Mouse (Mus musculus): ENCODE results near the gene Limch1.
A peak's percentile ranks its signal among the peaks of the same experiment; 100 is the strongest.

Gene Limch1

DNA sequence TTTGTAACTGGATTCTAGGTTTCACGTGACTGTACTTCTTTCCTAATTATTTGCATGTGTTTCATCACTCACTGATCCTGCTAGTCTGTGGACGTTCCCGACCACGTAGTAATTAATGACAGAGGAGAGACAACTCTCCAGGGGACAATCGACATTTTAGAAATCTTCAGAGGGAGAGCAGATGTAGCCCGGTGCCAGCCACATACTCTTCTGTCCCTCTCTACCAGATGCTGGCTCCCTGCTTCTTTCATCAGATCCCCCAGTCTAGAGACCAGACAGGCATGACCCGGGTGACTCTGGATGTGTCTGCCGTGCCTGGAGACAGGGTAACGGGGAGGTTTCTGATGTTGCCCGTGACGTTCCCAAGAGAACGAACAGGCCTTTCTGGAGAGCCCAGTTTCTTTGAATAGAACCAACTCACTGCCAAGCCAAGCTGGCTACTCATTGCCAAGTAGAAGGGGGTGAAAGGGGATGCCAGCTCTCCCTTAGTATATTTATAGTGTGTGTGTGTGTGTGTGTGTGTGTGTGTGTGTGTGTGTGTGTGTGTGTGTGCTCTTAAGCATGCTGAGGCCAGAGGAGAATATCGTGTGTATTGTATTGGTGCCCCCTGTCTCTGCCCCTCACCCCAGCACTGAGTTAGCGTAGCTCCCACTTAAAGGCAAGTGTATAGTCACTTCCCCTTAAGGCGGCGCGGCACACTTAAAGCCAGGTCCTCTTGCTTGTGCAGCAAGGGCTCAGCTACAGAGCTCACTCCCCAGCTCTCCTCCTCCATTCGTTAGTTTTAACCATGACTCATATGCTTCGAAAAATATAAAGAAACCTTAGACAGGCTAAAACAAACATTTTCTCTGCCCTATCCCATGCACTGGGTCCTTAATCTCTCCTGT lies 233.9 kb downstream of the Limch1 start:
- DNase-seq (ENCODE audit: low spot score), result peak; percentile 69

- peak; percentile 18 for DNase-seq (ENCODE audit: low spot score)
Measured at GRCm38 (mm10) chr5:66980862-66981261, 235.2 kb downstream of the Limch1 start.

- DNase-seq (ENCODE audit: low spot score), result no peak
Measured at GRCm38 (mm10) chr5:66983104-66983503, 237.5 kb downstream of the Limch1 start.

DNA sequence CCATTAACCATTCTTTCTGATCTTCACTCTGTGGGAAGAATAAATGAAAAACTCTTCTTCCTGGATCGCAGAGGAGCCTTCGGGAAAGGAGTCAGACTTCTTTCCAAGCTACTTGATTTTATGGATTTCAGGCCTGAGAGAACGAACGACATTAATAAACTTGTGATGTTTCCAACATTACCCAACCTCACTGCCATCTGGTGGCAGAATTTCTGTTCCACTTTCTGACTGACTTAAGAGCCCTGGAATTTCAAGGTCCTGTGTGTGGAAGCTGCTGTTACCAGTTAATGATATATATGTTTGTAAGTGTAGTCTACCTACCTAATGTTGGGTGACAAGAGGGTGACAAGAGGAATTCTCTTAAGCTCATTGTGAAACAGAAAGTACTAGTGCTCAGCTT lies 243.3 kb downstream of the Limch1 start:
- no peak for DNase-seq (ENCODE audit: low spot score)

DNA sequence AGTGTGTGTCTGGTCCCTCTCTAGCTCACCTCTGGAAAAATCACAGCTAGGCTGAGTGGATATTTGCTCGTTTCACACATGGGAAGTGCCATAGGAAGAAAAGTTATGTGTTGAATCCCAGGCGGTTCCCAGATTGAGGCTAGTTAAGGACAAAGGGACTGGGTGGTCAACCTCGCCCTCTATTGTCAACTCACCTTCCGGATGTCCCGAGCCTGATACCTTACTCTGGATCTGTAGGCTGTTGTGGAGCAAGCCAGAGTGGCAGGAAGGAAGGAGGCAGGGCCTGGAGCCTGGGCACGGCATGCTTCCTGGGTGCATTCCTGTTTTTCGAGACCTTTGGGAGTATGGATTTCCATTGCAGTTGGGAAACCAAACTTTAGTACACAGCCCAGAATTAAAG lies 243.9 kb downstream of the Limch1 start:
- DNase-seq (ENCODE audit: low spot score), result no peak

DNA sequence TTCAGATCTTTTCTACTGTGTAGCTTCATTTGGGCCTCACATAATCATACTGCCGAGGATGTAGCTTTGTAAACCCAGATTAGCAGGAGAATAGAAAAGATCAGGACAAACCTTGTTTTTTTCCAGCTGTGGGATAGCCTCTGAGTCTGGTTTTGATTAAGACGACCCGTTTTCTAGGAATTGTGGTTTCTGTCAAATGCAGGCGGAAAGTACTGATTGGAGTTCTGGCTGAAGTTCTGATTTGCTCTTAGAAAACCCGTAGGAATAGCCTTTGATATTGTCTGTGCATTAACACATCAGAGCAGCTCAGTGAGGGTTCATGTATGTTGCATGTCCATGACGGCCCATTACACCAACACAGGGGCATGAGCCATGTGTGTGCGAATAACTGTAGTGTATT lies 246.8 kb downstream of the Limch1 start:
- DNase-seq (ENCODE audit: low spot score), result peak; percentile 10

GRCm38 (mm10) chr5:66993076-66993475 lies 247.4 kb downstream of the Limch1 start:
- peak; percentile 61 for DNase-seq (ENCODE audit: low spot score)

DNA sequence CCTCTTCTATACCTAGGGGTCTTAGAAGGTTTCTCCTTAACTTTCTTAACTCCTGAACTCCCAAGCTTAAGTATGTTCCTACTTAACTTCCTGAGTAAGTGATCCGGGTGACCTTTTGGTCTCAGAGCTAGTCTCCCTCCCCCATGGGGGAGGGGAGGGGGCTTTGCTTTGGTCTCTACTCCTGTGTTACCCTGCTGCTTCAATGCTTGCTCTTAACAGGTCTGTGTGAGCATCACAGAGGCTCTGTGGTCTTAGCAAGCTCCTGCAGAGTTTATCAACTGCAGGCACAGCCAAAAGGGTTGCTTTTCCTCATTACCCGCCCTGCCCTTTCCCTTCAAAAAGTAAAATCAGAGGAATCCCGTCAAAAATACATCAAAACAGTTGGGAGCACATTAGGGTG lies 250.5 kb downstream of the Limch1 start:
- no peak for DNase-seq (ENCODE audit: low spot score)

DNA sequence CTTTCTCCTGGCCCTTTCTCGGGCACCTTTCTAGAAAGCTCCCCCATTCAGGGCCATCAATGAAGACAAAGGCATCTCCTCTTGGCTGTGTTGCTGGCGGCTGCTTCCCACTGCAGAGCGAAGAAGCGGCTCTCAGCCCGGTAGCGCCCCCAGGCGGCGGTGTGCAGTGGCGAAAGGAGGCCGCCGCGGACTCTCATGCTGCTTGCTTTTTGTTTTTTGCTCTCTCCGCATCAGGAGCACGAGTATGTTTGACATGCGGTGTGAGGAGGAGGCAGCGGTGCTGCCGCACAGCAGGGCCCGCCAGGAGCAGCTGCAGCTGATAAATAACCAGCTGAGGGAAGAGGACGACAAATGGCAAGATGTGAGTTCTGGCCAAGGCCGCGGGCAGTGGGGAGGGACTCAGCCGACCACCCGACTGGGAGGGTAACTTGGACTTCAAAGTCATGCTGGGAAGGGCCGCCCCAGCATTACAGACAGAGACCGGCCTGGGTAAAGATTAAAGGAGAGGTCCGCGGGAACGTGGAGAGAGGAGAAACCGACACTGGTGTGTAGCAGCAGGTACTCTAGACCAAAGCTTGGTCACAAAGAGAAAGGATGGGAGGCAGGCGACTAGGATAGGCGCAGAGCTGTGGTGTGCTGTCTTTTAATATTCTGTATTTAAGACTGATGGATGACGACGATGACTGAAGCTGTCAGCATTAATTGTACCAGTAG lies 251.4 kb downstream of the Limch1 start:
- no peak for DNase-seq (ENCODE audit: low spot score)

DNA sequence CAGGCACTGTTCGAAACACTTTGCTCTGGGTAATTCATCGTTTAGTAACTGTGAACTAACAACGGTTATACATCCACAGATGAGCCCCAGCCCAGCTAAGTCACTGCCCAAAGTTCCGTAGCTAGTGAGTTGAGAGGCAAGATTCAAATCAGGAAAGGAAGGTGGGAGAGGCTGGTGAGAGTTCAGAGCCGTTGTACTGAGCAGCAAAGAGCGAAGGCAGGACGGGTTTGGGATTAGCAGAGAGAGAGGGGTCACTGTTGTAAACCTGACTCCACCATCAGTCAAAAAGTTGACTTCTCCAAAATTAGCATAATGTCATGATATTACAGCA lies 251.9 kb downstream of the Limch1 start:
- DNase-seq (ENCODE audit: low spot score), result no peak

DNA sequence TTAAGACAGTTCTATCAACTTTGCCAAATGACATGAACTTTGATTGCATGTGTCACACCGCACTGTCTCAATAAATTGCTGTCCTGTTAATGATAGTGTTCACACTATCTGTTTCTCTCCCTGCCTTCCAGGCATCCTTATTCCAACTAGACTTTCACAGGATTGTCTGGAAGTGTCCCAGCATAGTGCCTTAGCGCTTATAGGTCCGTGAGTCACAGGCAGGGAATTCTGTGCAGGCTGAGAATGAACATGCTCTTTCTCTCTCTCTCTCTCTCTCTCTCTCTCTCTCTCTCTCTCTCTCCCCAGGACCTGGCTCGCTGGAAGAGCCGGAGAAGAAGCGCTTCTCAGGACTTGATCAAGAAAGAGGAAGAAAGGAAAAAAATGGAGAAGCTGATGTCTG lies 252.7 kb downstream of the Limch1 start:
- no peak for DNase-seq (ENCODE audit: low spot score)

DNA sequence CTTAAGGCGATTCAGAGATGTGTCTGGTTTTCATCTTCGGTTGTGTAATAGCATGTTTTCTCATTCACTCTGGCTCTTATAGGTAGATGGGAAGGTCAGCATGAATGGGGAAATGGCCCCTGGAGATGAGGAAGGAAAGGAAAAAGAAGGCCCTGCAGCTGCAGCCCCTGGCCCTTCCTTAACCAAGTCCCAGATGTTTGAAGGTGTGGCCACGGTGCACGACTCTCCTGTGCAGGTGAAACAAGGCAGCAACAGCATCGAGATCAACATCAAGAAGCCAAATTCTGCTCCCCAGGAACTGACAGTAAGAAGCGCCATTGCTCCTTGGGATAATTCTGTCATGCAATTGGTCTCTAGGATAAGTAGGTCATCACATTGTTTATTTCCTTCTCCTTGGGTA lies 256.7 kb downstream of the Limch1 start:
- DNase-seq (ENCODE audit: low spot score), result no peak

DNA sequence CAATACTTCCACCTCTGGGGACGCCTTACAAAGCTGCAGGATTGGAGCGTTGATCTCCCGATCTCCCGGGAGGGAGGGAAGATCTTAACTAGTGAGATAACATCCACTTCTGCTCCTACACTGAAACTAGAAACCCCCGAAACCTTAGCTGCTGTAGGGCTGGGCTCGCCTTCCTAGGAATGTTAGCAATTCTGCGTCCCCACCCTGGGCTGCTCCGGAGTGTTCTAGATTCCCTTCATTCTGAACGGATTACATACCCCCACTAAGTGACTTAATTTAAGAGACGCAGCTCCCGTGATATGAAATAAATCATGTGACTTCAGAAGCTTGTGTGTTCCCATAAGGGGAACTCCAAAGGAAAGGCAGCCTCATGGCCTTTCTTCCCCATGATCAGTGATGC lies 259.0 kb downstream of the Limch1 start:
- no peak for DNase-seq (ENCODE audit: low spot score)

GRCm38 (mm10) chr5:67011043-67011870 lies 265.6 kb downstream of the Limch1 start:
- DNase-seq (ENCODE audit: low spot score), result no peak

DNA sequence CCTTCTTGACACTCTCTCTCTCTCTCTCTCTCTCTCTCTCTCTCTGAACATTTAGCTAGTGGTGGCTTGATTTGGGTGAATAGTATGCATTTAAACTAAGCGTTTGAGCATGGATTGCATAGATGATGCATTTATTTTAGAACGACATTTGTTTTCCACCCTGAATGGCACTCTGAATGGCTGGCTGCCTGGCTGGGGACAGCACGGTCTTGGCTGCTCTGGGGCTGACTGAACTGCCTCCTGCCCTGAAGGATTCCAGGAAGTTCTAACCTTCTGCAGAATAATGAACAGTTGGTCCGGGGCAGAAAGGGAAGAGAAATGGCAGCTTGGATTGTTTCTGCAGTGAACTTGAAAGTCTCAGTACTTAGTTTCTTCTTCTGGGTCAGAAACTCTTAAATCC lies 266.4 kb downstream of the Limch1 start:
- no peak for DNase-seq (ENCODE audit: low spot score)

DNA sequence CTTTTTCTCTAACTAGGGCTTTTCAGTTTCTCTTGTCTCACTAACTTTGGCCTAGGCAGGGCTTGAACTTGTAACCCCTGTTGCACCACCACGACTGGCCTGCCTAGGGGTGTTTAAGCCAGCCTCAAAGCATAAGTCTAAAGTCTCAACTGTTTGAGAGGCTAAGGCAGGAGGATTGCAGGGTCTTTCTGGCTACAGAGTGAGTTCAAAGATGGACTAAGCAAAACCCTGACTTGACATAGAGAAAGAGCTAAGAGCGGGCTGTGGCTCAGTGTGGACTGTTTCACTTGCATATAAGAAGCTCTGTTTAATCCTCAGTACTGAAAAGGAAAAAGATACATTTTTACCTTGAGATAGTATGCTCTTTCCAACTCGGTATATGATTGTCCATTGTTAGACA lies 268.3 kb downstream of the Limch1 start:
- DNase-seq (ENCODE audit: low spot score), result no peak

- peak; percentile 67 for DNase-seq (ENCODE audit: low spot score)
Measured at GRCm38 (mm10) chr5:67016450-67016849, 270.8 kb downstream of the Limch1 start.

DNA sequence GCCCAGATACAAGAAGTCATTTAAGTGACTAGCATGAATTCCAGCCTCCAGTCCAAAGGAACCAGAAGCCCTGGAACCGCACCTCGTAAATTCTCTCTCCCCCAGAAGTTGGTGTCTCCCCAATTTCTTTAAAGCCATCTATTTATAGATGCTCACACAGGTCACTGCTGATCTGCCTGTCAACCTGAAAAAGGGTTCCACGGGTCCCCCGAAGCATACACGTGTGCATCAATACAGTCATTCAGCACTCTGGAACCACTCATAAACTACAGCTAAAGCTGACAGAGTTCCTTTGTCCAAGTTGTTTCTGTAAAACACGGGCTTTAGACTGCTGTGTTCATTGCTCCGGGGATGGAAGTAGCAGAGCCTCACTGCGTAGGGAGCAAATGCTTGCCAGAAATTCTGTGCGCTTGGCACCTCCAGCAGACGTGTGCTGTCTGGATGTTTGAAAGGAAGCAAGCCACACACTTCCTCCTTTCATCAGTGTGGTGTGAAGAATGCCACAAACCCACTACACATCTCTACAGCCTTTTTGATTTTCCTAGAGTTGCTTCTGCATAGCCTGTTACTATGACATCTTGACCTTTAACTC lies 278.9 kb downstream of the Limch1 start:
- DNase-seq (ENCODE audit: low spot score), result no peak

GRCm38 (mm10) chr5:67025095-67025494 lies 279.5 kb downstream of the Limch1 start:
- DNase-seq (ENCODE audit: low spot score), result no peak

DNA sequence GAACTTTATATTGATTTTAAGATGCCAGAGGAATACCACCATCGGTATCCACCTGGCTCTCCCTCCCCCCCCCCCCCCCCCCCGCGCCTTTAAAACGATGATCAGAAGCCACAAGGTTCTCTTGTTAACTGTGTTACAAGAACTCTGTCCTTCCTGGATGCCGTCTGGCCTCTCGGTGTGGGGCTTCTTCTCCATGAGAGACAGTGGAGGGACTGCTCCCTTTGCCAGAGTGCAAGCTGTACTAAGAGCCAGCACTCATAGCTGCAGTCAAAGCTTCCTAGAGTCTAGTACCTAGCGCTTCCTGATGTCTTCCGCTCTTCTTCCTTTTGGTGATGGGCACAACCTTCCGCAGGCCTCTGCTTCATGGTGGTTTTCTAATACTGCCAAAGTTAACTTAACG lies 280.0 kb downstream of the Limch1 start:
- DNase-seq (ENCODE audit: low spot score), result no peak

DNA sequence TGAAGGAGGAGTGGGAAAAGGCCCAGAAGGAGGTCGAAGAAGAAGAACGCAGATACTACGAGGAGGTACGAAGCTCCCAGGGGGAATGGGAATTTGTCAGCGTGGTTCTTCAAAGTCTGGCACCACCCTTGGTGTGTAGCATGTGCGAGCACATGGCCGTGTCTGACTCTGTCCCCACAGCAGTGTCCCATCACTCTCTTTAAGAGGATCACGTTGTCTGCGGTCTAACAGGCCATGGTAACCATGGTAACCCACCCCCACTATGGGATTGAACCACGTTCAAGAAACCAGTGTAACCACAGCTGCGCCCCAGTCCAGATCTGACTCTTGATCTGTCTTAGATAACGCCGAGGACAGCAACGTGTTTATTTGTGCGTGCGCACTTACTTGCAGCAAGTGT lies 283.2 kb downstream of the Limch1 start:
- no peak for DNase-seq (ENCODE audit: low spot score)

- no peak for DNase-seq (ENCODE audit: low spot score)
Measured at GRCm38 (mm10) chr5:67029946-67030345, 284.3 kb downstream of the Limch1 start.

Data from MN1 (cell line).